28 mouse cellular contexts compared by ENCODE assay signal in the genomic region with DNA sequence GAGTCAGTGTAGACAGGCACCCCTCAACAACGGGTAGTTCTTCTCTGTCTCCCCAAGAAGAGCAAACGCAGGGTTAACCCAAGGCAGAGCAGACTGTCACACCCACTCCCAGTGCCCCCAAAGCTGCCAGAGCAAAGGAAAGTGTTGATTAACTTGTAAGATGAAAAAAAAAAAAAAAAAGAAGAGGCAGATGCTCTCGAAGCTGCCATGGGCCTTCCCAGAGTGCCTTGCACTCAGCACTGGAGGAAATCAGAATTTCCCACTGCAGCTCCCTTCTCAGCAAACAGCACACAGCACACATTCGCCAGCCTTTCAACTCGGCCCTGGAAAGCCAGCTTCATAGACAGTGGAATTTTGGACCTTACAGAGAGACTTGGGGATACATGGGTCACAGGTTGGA.
DNase-seq lines count a peak whose midpoint lies in the region; ATAC-seq and TF ChIP-seq lines count a peak whose summit lies in the region.
"Had no signal": no experiment of that assay in that cellular context is flagged by ENCODE, and none has a peak within 500 bp of the region (broad histone marks: within the 10 kb centered on the region; RNA-seq: fewer than 3 reads in every experiment).

No protein-coding gene starts in this region.

- ATAC-seq in forebrain, embryonic 14.5 days = peak; percentile 47; the same call in 1 of the 2 replicates
- no peak for ATAC-seq in forebrain, embryonic 11.5 days (replicated peaks; ENCODE audit: low FRiP score)
- ATAC-seq in midbrain, embryonic 12.5 days (ENCODE audit: low FRiP score, low read depth) = peak; percentile 9; the same call in 1 of the 2 replicates
- no peak for ATAC-seq in midbrain, embryonic 11.5 days (ENCODE audit: low FRiP score)
- peak; percentile 26 for ATAC-seq in forebrain, embryonic 16.5 days
- ATAC-seq: hindbrain, embryonic 16.5 days; Patski had no signal

- no peak for TF ChIP-seq CTCF in E14TG2a.4 (conservative IDR thresholded peaks at IDR 0.05; ENCODE audit: low read length)

- DNase-seq in forebrain, embryonic 14.5 days (ENCODE audit: low spot score) = peak; percentile 25
- DNase-seq in forebrain, embryonic 11.5 days (ENCODE audit: low spot score) = no peak
- DNase-seq in midbrain, embryonic 11.5 days (ENCODE audit: low spot score, missing footprints) = no peak
- DNase-seq in heart, embryonic 10.5 days (ENCODE audit: low spot score) = no peak
- DNase-seq in kidney, postnatal 25 days = no peak
- DNase-seq: adrenal gland, postnatal 10 days; adrenal gland, postnatal 36 days; B cell, adult 2 months; cerebellum, adult 11 months; cerebellum, adult 2 months; cerebellum, adult 9-11 months; cerebellum, postnatal 25 days; gastrocnemius, postnatal 25 days; heart, adult 18-20 months; heart, postnatal 14 days; kidney, adult 11 months; kidney, adult 8-10 months had no signal

- H3K9ac ChIP-seq in forebrain, embryonic 14.5 days (ENCODE audit: low read length) = no peak overlapping the region
- H3K9ac ChIP-seq in forebrain, embryonic 11.5 days (ENCODE audit: low read length) = no peak overlapping the region
- no peak overlapping the region for H3K9ac ChIP-seq in midbrain, embryonic 12.5 days (replicated peaks)
- no peak overlapping the region for H3K9ac ChIP-seq in midbrain, embryonic 11.5 days (ENCODE audit: low read length)
- no peak overlapping the region for H3K9ac ChIP-seq in forebrain, embryonic 16.5 days (replicated peaks; ENCODE audit: low read depth, low read length)
- H3K9ac ChIP-seq: embryonic facial prominence, embryonic 12.5 days; embryonic facial prominence, embryonic 15.5 days; heart, embryonic 13.5 days; hindbrain, embryonic 12.5 days; intestine, embryonic 15.5 days had no signal

- WGBS in forebrain, embryonic 14.5 days = 53% methylated on average over 5 of the region's 5 CpGs
- 53% methylated on average over 5 of the region's 5 CpGs for WGBS in forebrain, embryonic 11.5 days
- 63% methylated on average over 5 of the region's 5 CpGs for WGBS in midbrain, embryonic 12.5 days
- 49% methylated on average over 5 of the region's 5 CpGs for whole genome bisulfite sequencing in midbrain, embryonic 11.5 days
- WGBS in forebrain, embryonic 16.5 days = 46% methylated on average over 5 of the region's 5 CpGs
- 44% methylated on average over 5 of the region's 5 CpGs for WGBS in heart, embryonic 10.5 days

- H3K9me3 ChIP-seq in forebrain, embryonic 14.5 days (replicated peaks; ENCODE audit: control insufficient read depth, low read length) = no peaks in the 10 kb centered on the region
- no peaks in the 10 kb centered on the region for H3K9me3 ChIP-seq in forebrain, embryonic 11.5 days (ENCODE audit: control insufficient read depth, low read length)
- no peaks in the 10 kb centered on the region for H3K9me3 ChIP-seq in midbrain, embryonic 12.5 days
- H3K9me3 ChIP-seq in midbrain, embryonic 11.5 days (ENCODE audit: control insufficient read depth, low read length) = no peaks in the 10 kb centered on the region
- H3K9me3 ChIP-seq in E14TG2a.4 (ENCODE audit: low read length) = no peaks in the 10 kb centered on the region
- H3K9me3 ChIP-seq in forebrain, embryonic 16.5 days (ENCODE audit: control insufficient read depth, low read length) = no peaks in the 10 kb centered on the region
- H3K9me3 ChIP-seq in heart, embryonic 10.5 days = no peaks in the 10 kb centered on the region
- H3K9me3 ChIP-seq: embryonic facial prominence, embryonic 12.5 days; embryonic facial prominence, embryonic 15.5 days; G1E; heart, embryonic 13.5 days; hindbrain, embryonic 12.5 days; intestine, embryonic 15.5 days had no signal

- peaks cover 6% of the 10 kb centered on the region; the same call in 1 of the 2 replicates for H3K36me3 ChIP-seq in forebrain, embryonic 14.5 days (ENCODE audit: control insufficient read depth, insufficient read depth, low read length)
- H3K36me3 ChIP-seq in forebrain, embryonic 11.5 days (ENCODE audit: control insufficient read depth, insufficient read depth, low read length) = no peaks in the 10 kb centered on the region
- peaks cover 3% of the 10 kb centered on the region; the same call in 1 of the 2 replicates for H3K36me3 ChIP-seq in midbrain, embryonic 12.5 days
- H3K36me3 ChIP-seq in midbrain, embryonic 11.5 days (ENCODE audit: control insufficient read depth, insufficient read depth, low read length) = no peaks in the 10 kb centered on the region
- H3K36me3 ChIP-seq in E14TG2a.4 (ENCODE audit: insufficient read depth, low read length) = no peaks in the 10 kb centered on the region
- H3K36me3 ChIP-seq in forebrain, embryonic 16.5 days (ENCODE audit: control insufficient read depth, insufficient read depth) = no peaks in the 10 kb centered on the region
- no peaks in the 10 kb centered on the region for H3K36me3 ChIP-seq in heart, embryonic 10.5 days
- H3K36me3 ChIP-seq: embryonic facial prominence, embryonic 12.5 days; embryonic facial prominence, embryonic 15.5 days; G1E; heart, embryonic 13.5 days; intestine, embryonic 15.5 days had no signal

- no peaks in the 10 kb centered on the region for H3K27me3 ChIP-seq in forebrain, embryonic 14.5 days (replicated peaks; ENCODE audit: control insufficient read depth, insufficient read depth, low read length)
- no peaks in the 10 kb centered on the region for H3K27me3 ChIP-seq in forebrain, embryonic 11.5 days (ENCODE audit: control insufficient read depth, insufficient read depth, low read length)
- no peaks in the 10 kb centered on the region for H3K27me3 ChIP-seq in midbrain, embryonic 12.5 days
- no peaks in the 10 kb centered on the region for H3K27me3 ChIP-seq in midbrain, embryonic 11.5 days (ENCODE audit: control insufficient read depth, insufficient read depth, low read length)
- H3K27me3 ChIP-seq in E14TG2a.4 (ENCODE audit: insufficient read depth, low read length) = no peaks in the 10 kb centered on the region
- H3K27me3 ChIP-seq in forebrain, embryonic 16.5 days (replicated peaks; ENCODE audit: control insufficient read depth, insufficient read depth, low read length) = no peaks in the 10 kb centered on the region
- H3K27me3 ChIP-seq in heart, embryonic 10.5 days (ENCODE audit: insufficient read depth, poor library complexity, severe bottlenecking) = no peaks in the 10 kb centered on the region
- H3K27me3 ChIP-seq: embryonic facial prominence, embryonic 12.5 days; embryonic facial prominence, embryonic 15.5 days; heart, embryonic 13.5 days; hindbrain, embryonic 12.5 days; intestine, embryonic 15.5 days; Patski had no signal

- H3K27ac ChIP-seq in forebrain, embryonic 14.5 days (ENCODE audit: low read depth, low read length) = no peak overlapping the region
- H3K27ac ChIP-seq in forebrain, embryonic 11.5 days (ENCODE audit: low read depth, low read length) = no peak overlapping the region
- H3K27ac ChIP-seq in midbrain, embryonic 12.5 days (replicated peaks) = no peak overlapping the region
- no peak overlapping the region for H3K27ac ChIP-seq in midbrain, embryonic 11.5 days (ENCODE audit: low read depth, low read length)
- no peak overlapping the region for H3K27ac ChIP-seq in forebrain, embryonic 16.5 days (ENCODE audit: low read length)
- no peak overlapping the region for H3K27ac ChIP-seq in heart, embryonic 10.5 days
- H3K27ac ChIP-seq: embryonic facial prominence, embryonic 12.5 days; embryonic facial prominence, embryonic 15.5 days; heart, embryonic 13.5 days; hindbrain, embryonic 12.5 days; intestine, embryonic 15.5 days had no signal

- H3K4me1 ChIP-seq in forebrain, embryonic 14.5 days (ENCODE audit: control insufficient read depth, insufficient read depth, low read length) = no peaks in the 10 kb centered on the region
- H3K4me1 ChIP-seq in forebrain, embryonic 11.5 days (replicated peaks; ENCODE audit: control insufficient read depth, insufficient read depth, low read length) = no peaks in the 10 kb centered on the region
- H3K4me1 ChIP-seq in midbrain, embryonic 12.5 days = no peaks in the 10 kb centered on the region
- no peaks in the 10 kb centered on the region for H3K4me1 ChIP-seq in midbrain, embryonic 11.5 days (ENCODE audit: control insufficient read depth, insufficient read depth, low read length)
- peaks cover 25% of the 10 kb centered on the region for H3K4me1 ChIP-seq in E14TG2a.4 (replicated peaks; ENCODE audit: low read depth, low read length)
- 0 out of 2 replicates have a peak, but pooled peaks cover 5% of the 10 kb centered on the region for H3K4me1 ChIP-seq in forebrain, embryonic 16.5 days (replicated peaks; ENCODE audit: control insufficient read depth, insufficient read depth, low read length)
- no peaks in the 10 kb centered on the region for H3K4me1 ChIP-seq in heart, embryonic 10.5 days
- H3K4me1 ChIP-seq: embryonic facial prominence, embryonic 12.5 days; embryonic facial prominence, embryonic 15.5 days; heart, embryonic 13.5 days; hindbrain, embryonic 12.5 days; intestine, embryonic 15.5 days had no signal

- no peak overlapping the region for H3K4me3 ChIP-seq in forebrain, embryonic 14.5 days (ENCODE audit: low read depth, low read length)
- H3K4me3 ChIP-seq in forebrain, embryonic 11.5 days (ENCODE audit: low read depth, low read length) = no peak overlapping the region
- H3K4me3 ChIP-seq in midbrain, embryonic 12.5 days = no peak overlapping the region
- H3K4me3 ChIP-seq in midbrain, embryonic 11.5 days (ENCODE audit: low read depth, low read length) = no peak overlapping the region
- 0 out of 2 replicates have a peak overlapping the region, but pooled peaks have one; percentile 17 for H3K4me3 ChIP-seq in E14TG2a.4 (replicated peaks; ENCODE audit: low read length)
- H3K4me3 ChIP-seq in forebrain, embryonic 16.5 days (replicated peaks; ENCODE audit: low read length) = no peak overlapping the region
- H3K4me3 ChIP-seq in heart, embryonic 10.5 days = no peak overlapping the region
- H3K4me3 ChIP-seq: embryonic facial prominence, embryonic 12.5 days; embryonic facial prominence, embryonic 15.5 days; heart, embryonic 13.5 days; hindbrain, embryonic 12.5 days; intestine, embryonic 15.5 days had no signal

- H3K4me2 ChIP-seq in forebrain, embryonic 14.5 days (ENCODE audit: low read length) = no peak overlapping the region
- no peak overlapping the region for H3K4me2 ChIP-seq in forebrain, embryonic 11.5 days (ENCODE audit: low read depth, low read length, severe bottlenecking)
- no peak overlapping the region for H3K4me2 ChIP-seq in midbrain, embryonic 12.5 days (replicated peaks)
- H3K4me2 ChIP-seq in midbrain, embryonic 11.5 days = no peak overlapping the region
- H3K4me2 ChIP-seq in forebrain, embryonic 16.5 days (ENCODE audit: low read length) = no peak overlapping the region
- H3K4me2 ChIP-seq: embryonic facial prominence, embryonic 12.5 days; embryonic facial prominence, embryonic 15.5 days; heart, embryonic 13.5 days; hindbrain, embryonic 12.5 days; intestine, embryonic 15.5 days had no signal

Comparison
In these comparisons a context has a peak if more than half of its experiments do, and no peak if none do; other contexts are left out.
1. ATAC-seq: peak in forebrain, embryonic 14.5 days (single experiment), midbrain, embryonic 12.5 days (single experiment) and forebrain, embryonic 16.5 days (single experiment); none in forebrain, embryonic 11.5 days (single experiment) and midbrain, embryonic 11.5 days (single experiment).